Mouse (Mus musculus) 3T3-L1 (cell line): ENCODE measurements at regions not wholly inside any gene's neighbourhood (a gene's known extent, or its start where the extent isn't known, plus 50 kb on each side); places are given as distances from the start of the nearest gene placed in this dataset.
A peak's percentile ranks its signal among the peaks of the same experiment; 100 is the strongest.

ENCODE experiments used
- DNase-seq: peaks from one replicate; pipeline ENCODE4 v3.0.0-alpha.2; 2015; ENCODE audit warnings: low read depth, low spot score

DNA sequence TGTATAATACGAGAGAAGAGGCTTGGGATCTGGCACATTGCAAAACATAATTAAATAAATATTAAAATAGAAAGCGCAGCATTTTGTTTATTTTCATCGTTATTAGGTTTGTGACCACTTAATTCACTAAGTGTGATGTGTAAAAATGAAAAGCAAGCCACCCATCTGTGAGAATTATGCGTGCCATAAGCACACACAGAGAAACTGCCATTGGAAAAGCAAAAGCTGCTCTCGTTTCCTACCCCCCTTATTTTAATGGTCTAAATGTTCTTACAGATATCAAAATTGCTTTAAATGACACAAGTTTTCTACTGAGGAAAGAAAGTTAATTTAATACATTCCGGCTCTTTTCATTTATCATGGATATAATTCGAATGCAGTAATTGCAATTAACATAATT lies 2780.8 kb upstream of the Gm7489 start:
- DNase-seq, result no peak

GRCm38 (mm10) chr15:51104362-51104761 lies 2780.3 kb upstream of the Gm7489 start:
- DNase-seq, result no peak

DNA sequence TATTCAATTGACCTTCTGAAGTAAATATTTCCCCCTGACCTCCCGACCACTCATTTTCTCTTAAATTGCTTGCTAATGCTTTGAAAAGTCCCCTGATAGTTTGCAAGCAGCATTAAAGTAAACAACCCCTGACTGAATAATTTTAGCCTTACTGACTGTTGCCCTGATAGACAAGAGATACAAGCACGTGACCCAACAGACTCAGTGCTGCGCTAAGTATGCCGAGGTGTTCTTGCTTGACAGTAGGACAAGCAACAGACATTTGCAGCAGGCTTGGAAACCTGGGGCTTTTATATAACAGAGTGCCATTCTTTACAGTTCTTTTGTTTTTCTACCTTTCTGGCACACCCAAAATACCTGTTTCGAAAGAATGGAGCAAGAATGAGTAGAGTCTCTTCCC lies 2779.9 kb upstream of the Gm7489 start:
- DNase-seq, result no peak

DNA sequence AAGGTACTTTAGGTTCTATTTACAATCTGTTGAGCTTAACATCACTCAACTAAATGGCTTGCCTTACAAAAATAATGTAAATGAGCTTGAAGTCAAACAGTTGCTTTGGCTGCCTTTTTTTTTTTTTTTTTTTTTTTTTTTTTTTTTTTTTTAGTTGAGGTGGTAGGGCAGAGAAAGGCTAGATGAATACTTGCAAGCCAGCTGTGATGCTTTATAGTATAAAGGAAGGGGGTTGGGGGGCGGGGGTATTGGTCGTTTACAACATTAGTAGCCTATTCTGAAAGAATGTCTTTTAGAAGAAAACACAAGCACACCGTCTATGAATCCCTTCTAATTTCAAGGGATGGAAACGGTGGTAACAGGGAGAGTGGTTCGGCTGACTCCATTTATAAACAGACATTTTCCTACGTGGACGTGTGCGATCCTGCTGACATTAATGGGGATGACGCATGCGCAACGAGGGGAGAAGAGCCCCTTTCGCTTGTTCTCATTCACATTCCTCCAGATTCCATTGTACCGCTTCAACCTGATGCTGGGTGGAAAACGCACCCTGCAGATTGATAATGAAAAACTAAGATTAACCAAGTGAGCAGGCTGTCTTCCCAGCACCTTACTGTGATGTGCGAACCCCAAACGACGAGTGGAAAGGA lies 2779.2 kb upstream of the Gm7489 start:
- no peak for DNase-seq

GRCm38 (mm10) chr15:51110186-51110585 lies 2774.5 kb upstream of the Gm7489 start:
- DNase-seq, result no peak

DNA sequence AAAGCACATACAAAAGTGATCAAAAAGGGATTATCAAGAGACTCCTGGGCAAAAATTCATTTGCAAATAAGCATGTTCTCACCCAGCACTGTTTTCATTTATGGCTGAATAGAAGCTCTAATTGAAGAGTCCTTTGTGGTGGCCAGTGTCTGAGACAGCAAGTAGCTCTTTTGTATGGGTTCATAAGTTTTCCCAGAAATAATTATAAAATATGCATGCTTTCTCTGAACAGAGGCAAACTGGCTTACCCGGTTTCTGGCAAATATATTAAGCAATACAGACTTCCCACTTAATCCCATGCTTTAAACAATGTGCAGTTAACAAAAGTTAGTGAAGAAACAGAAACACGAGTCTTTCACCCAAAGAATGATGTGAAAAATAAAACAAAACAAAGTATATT lies 2758.8 kb upstream of the Gm7489 start:
- DNase-seq, result no peak

DNA sequence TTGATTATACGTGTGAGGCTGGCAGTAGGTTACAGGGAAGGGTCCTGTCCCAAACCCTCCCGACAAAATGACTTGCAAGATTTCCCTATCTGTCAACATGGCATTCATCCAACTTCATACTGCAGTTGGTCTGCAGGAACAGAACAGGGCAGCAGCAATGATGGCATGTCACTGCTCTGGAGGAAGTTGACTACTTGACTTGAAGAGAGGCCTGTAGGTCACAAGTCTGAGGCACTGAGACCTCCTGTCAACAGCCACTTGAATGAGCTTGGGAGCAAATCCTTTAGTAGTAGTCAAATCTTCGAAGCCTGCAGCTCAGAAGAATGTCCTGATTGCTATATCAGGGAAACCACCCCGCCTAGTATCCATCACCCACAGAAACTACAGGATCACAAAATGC lies 2753.7 kb upstream of the Gm7489 start:
- no peak for DNase-seq

DNA sequence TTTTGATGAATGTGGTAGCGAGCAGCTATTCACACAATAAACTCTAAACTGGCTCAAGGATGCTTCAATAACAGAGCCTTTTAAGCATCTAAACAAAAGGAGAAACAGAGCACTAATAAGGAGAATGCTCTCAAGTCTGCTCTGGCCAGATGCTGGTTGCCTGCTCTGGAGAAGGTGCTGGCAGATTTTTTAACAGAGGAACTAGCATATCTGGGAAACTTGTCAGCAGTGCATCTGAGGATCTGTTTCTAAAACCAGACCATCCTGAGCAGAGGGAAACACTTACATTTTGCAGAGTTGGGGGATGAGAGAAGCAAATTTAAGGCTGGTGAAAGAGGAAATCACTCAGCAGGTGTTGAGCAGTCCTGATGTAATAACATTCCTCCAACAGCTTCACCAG lies 2748.6 kb upstream of the Gm7489 start:
- no peak for DNase-seq

- DNase-seq, result no peak
These were observed 2745.2 kb upstream of the Gm7489 start for GRCm38 (mm10) chr15:51139507-51139906.

- DNase-seq, result peak; percentile 33
These were observed 2710.6 kb upstream of the Gm7489 start for GRCm38 (mm10) chr15:51173976-51174620.

DNA sequence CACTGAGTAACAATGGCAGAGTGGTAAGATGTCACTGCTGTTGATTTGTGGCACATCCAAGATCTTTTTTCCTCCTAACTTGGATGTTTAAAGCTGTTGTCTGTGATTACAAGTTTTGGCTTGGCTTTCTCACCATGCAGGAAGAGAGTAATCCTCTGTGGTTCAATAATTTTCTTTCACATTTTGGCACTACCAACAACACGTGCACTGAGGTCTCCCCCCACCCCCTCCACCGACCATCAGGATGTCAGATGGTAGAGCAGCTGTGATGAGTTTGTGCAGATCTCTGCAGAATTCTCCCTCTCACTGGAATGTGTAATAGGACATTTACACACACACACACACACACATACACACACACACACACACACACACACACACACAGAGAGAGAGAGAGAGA lies 2708.2 kb upstream of the Gm7489 start:
- DNase-seq, result no peak

GRCm38 (mm10) chr15:51189134-51189533 lies 2695.6 kb upstream of the Gm7489 start:
- peak; percentile 78 for DNase-seq

GRCm38 (mm10) chr15:51197466-51198158 lies 2687.1 kb upstream of the Gm7489 start:
- no peak for DNase-seq

GRCm38 (mm10) chr15:51203351-51203750 lies 2681.4 kb upstream of the Gm7489 start:
- no peak for DNase-seq

GRCm38 (mm10) chr15:51206050-51206449 lies 2678.7 kb upstream of the Gm7489 start:
- DNase-seq, result no peak

DNA sequence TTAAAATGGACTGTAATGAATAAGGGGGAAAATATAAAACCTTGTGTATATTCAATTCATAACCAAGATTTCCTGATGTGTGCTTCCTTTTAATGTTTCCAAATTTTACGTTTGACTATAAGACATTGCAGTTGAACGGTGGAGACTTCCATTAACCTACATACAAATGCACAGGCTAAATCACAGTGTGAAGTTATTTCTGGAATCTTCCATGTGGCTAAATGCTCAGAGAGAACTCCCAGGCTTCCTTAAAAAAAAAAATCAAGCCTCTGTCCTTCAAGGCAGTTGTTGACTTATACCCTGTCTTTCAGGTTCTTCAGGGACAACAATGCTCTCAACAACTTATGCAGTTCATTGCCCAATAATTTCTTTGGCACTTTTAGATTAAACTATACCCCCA lies 2677.9 kb upstream of the Gm7489 start:
- DNase-seq, result no peak

DNA sequence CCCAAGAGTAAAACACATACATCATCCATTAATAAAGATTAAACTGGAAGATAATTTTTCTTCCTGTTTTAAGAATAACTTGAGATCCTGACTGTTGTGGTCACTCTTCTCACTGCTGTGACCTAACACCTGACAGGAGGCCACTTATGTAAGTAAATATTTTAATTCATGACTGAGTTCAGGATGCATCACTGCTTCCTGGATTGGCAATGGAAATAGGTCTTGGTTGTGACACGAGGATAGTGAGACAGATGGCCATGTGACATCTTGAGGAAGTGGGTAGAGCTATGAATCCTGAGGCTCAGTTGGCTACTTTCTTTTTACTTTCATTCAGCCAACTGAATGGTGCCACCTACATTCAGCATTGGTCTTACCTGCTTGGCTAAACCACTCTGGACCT lies 2649.8 kb upstream of the Gm7489 start:
- no peak for DNase-seq

DNA sequence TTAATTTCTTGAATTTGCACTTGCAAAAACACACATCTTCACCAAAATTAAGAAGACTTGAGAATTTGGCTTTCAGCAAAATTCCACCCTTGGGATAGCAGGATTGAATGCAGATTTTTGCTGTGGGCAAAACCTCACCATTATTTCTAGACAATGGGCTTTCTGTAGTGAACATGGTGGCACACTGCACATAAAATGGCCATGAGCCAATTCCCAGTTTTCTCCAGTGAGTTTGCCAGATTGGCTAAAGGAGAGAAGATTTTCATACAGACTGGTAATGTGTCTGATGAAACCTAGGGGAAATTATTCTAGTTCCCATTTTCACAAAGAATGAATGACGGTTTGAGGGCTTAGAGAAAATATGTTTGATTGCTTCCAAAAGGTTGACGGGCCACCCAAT lies 2640.1 kb upstream of the Gm7489 start:
- peak; percentile 22 for DNase-seq

DNA sequence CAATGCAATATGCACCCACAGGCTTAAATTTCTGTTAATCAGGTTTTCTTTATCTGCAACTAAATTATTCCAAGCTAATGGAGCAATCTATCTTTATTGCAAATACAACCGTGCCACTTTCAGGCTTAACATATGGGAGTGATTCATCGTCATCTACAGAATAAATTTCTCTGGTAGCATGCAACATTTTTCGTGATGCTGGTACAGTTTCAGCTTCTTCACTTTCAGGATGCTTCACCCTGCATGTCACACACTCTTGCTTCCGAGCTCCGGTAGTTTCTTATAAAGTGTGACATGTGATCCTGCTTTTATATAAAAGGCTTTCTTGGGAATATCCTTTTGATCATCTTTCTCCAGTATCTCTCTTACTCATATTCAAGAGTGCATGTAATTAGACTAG lies 2637.4 kb upstream of the Gm7489 start:
- no peak for DNase-seq

DNA sequence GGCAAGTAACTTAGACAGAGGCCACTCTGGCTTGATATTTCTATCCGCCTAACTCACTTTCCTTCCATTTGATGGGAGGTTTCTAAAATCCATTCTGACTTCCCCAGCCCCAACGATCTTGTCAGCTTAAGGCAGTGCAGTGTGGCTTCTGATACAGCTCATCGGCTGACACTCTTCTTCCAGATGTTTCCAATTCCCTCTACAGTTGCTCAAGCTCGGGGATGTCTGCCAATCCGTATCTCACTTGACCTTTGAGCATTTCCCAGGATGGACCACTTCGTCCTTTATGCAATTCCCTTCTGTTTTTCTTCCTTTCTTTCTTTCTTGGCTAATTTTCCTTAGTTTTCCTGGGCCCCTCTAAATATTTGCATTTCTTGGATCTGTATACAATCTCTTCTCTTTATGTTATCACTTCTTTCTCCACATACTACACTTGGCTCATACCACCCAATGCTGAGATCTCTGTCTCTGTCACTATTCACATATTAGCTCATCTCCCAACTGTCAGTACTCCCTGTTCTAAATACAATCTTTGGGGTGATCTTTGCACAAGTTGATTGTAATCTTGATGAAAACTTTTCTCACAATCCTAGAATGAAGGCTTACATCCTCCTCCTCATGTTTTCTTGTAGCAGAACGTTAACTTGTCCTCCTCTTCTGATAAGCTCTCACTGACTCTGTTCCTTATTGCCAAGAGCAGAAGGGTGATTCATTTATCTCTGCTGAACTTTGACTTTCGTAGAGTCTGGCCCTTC lies 2636.5 kb upstream of the Gm7489 start:
- peak; percentile 70 for DNase-seq

DNA sequence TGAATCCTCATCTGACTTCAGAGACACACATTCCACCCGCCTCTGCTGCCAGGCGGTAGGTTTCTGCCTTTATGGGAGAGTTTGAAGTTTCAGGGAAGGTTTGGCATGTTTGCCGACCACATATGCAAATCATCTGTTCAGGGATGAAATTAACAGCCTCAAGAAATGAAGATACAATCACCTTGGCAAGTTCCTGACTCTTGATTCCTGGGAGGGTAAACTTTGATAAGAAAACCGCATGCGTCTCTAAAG lies 2636.0 kb upstream of the Gm7489 start:
- DNase-seq, result peak; percentile 25

- DNase-seq, result no peak
These were observed 2630.6 kb upstream of the Gm7489 start for GRCm38 (mm10) chr15:51254143-51254542.

- DNase-seq, result peak; percentile 40
These were observed 2629.5 kb upstream of the Gm7489 start for GRCm38 (mm10) chr15:51255203-51255615.
